Mouse (Mus musculus): ENCODE results near the gene Armc8.

Armc8 gene

GRCm38 (mm10) chr9:99552068-99552467 is 16.6 kb downstream of the Armc8 start:
- in situ Hi-C loops (cut with MboI; ENCODE audit: low pct_unique_long_range_greater_than_20kb in 1 of 2, low sequenced_read_pairs in 2 of 2, unreplicated experiment in 1 of 2), result no loop called here

- in situ Hi-C loops (cut with MboI; ENCODE audit: low pct_unique_long_range_greater_than_20kb in 1 of 2, low sequenced_read_pairs in 2 of 2, unreplicated experiment in 1 of 2), result no loop called here
Observed at GRCm38 (mm10) chr9:99546259-99546658, 22.4 kb downstream of the Armc8 start.

GRCm38 (mm10) chr9:99531865-99532264 is 36.8 kb downstream of the Armc8 start:
- in situ Hi-C loops (cut with MboI; ENCODE audit: low pct_unique_long_range_greater_than_20kb in 1 of 2, low sequenced_read_pairs in 2 of 2, unreplicated experiment in 1 of 2), result no loop called here

- in situ Hi-C loops (cut with MboI; ENCODE audit: low pct_unique_long_range_greater_than_20kb in 1 of 2, low sequenced_read_pairs in 2 of 2, unreplicated experiment in 1 of 2), result no loop called here
Observed at GRCm38 (mm10) chr9:99505875-99506274, 62.8 kb downstream of the Armc8 start.

GRCm38 (mm10) chr9:99499336-99499735 is 69.4 kb downstream of the Armc8 start:
- in situ Hi-C loops (cut with MboI; ENCODE audit: low pct_unique_long_range_greater_than_20kb in 1 of 2, low sequenced_read_pairs in 2 of 2, unreplicated experiment in 1 of 2), result no loop called here

GRCm38 (mm10) chr9:99492634-99493200 is 76.0 kb downstream of the Armc8 start:
- in situ Hi-C loops (cut with MboI; ENCODE audit: low pct_unique_long_range_greater_than_20kb in 1 of 2, low sequenced_read_pairs in 2 of 2, unreplicated experiment in 1 of 2), result no loop called here

GRCm38 (mm10) chr9:99491050-99491449 is 77.6 kb downstream of the Armc8 start:
- in situ Hi-C loops (cut with MboI; ENCODE audit: low pct_unique_long_range_greater_than_20kb in 1 of 2, low sequenced_read_pairs in 2 of 2, unreplicated experiment in 1 of 2), result no loop called here

GRCm38 (mm10) chr9:99487841-99488240 is 80.9 kb downstream of the Armc8 start:
- in situ Hi-C loops (cut with MboI; ENCODE audit: low pct_unique_long_range_greater_than_20kb in 1 of 2, low sequenced_read_pairs in 2 of 2, unreplicated experiment in 1 of 2), result no loop called here

GRCm38 (mm10) chr9:99487126-99487695 is 81.5 kb downstream of the Armc8 start:
- in situ Hi-C loops (cut with MboI; ENCODE audit: low pct_unique_long_range_greater_than_20kb in 1 of 2, low sequenced_read_pairs in 2 of 2, unreplicated experiment in 1 of 2), result no loop called here

GRCm38 (mm10) chr9:99485144-99485543 is 83.6 kb downstream of the Armc8 start:
- in situ Hi-C loops (cut with MboI; ENCODE audit: low pct_unique_long_range_greater_than_20kb in 1 of 2, low sequenced_read_pairs in 2 of 2, unreplicated experiment in 1 of 2), result no loop called here

- in situ Hi-C loops (cut with MboI; ENCODE audit: low pct_unique_long_range_greater_than_20kb in 1 of 2, low sequenced_read_pairs in 2 of 2, unreplicated experiment in 1 of 2), result no loop called here
Observed at GRCm38 (mm10) chr9:99484632-99485031, 84.1 kb downstream of the Armc8 start.

- in situ Hi-C loops (cut with MboI; ENCODE audit: low pct_unique_long_range_greater_than_20kb in 1 of 2, low sequenced_read_pairs in 2 of 2, unreplicated experiment in 1 of 2), result no loop called here
Observed at GRCm38 (mm10) chr9:99483191-99483590, 85.5 kb downstream of the Armc8 start.

- in situ Hi-C loops (cut with MboI; ENCODE audit: low pct_unique_long_range_greater_than_20kb in 1 of 2, low sequenced_read_pairs in 2 of 2, unreplicated experiment in 1 of 2), result no loop called here
Observed at GRCm38 (mm10) chr9:99480764-99481163, 87.9 kb downstream of the Armc8 start.

GRCm38 (mm10) chr9:99479181-99479711 is 89.5 kb downstream of the Armc8 start:
- in situ Hi-C loops (cut with MboI; ENCODE audit: low pct_unique_long_range_greater_than_20kb in 1 of 2, low sequenced_read_pairs in 2 of 2, unreplicated experiment in 1 of 2), result no loop called here

GRCm38 (mm10) chr9:99471334-99471733 is 97.4 kb downstream of the Armc8 start:
- in situ Hi-C loops (cut with MboI; ENCODE audit: low pct_unique_long_range_greater_than_20kb in 1 of 2, low sequenced_read_pairs in 2 of 2, unreplicated experiment in 1 of 2), result loop anchor here in 1 of 2 experiments (5.0 to 25.0 kb wide), 2 partner anchors 101 to 191 kb away; no protein-coding TSS in a partner anchor

- in situ Hi-C loops (cut with MboI; ENCODE audit: low pct_unique_long_range_greater_than_20kb in 1 of 2, low sequenced_read_pairs in 2 of 2, unreplicated experiment in 1 of 2), result loop anchor here in 1 of 2 experiments (5.0 to 25.0 kb wide), 2 partner anchors 102 to 192 kb away; no protein-coding TSS in a partner anchor
Observed at GRCm38 (mm10) chr9:99470347-99471092, 98.2 kb downstream of the Armc8 start.

GRCm38 (mm10) chr9:99469681-99470273 is 98.9 kb downstream of the Armc8 start:
- in situ Hi-C loops (cut with MboI; ENCODE audit: low pct_unique_long_range_greater_than_20kb in 1 of 2, low sequenced_read_pairs in 2 of 2, unreplicated experiment in 1 of 2), result loop anchor here in 1 of 2 experiments (5.0 to 25.0 kb wide), 2 partner anchors 103 to 193 kb away; no protein-coding TSS in a partner anchor

GRCm38 (mm10) chr9:99468572-99468971 is 100.1 kb downstream of the Armc8 start:
- in situ Hi-C loops (cut with MboI; ENCODE audit: low pct_unique_long_range_greater_than_20kb in 1 of 2, low sequenced_read_pairs in 2 of 2, unreplicated experiment in 1 of 2), result loop anchor here in 1 of 2 experiments (25.0 kb wide), 1 partner anchor 194 kb away; no protein-coding TSS in a partner anchor

GRCm38 (mm10) chr9:99464876-99465275 is 103.8 kb downstream of the Armc8 start:
- in situ Hi-C loops (cut with MboI; ENCODE audit: low pct_unique_long_range_greater_than_20kb in 1 of 2, low sequenced_read_pairs in 2 of 2, unreplicated experiment in 1 of 2), result loop anchor here in 1 of 2 experiments (25.0 kb wide), 1 partner anchor 197 kb away; no protein-coding TSS in a partner anchor
